ENCODE assay signal across 13 mouse cellular contexts in genomic region chr1:184583751-184584504, GRCm38 (mm10).
"Had no signal": no experiment of that assay in that cellular context is flagged by ENCODE, and none has a peak within 500 bp of the region (broad histone marks: within the 10 kb centered on the region; RNA-seq: fewer than 3 reads in every experiment).

No protein-coding gene starts in this region.

- H3K36me3 ChIP-seq: limb, embryonic 15.5 days; midbrain, embryonic 12.5 days; neural tube, embryonic 13.5 days had no signal

- H3K9ac ChIP-seq: limb, embryonic 15.5 days; liver, embryonic 14.5 days; midbrain, embryonic 12.5 days; neural tube, embryonic 13.5 days had no signal

- H3K4me2 ChIP-seq: limb, embryonic 15.5 days; midbrain, embryonic 12.5 days; neural tube, embryonic 13.5 days had no signal

- H3K4me1 ChIP-seq: midbrain, embryonic 12.5 days had no signal

- H3K27me3 ChIP-seq: limb, embryonic 15.5 days; midbrain, embryonic 12.5 days; neural tube, embryonic 13.5 days had no signal

- H3K4me3 ChIP-seq: left cerebral cortex, adult 2 months; limb, embryonic 15.5 days; midbrain, embryonic 12.5 days; neural tube, embryonic 13.5 days had no signal

- H3K27ac ChIP-seq: hindbrain, postnatal 0 days; left cerebral cortex, adult 2 months; limb, embryonic 15.5 days; liver, embryonic 14.5 days; midbrain, embryonic 12.5 days; neural tube, embryonic 13.5 days had no signal

- ATAC-seq: hindbrain, postnatal 0 days; midbrain, embryonic 16.5 days had no signal

- H3K9me3 ChIP-seq: limb, embryonic 15.5 days; midbrain, embryonic 12.5 days; neural tube, embryonic 13.5 days had no signal

- DNase-seq: kidney, adult 18-20 months; kidney, postnatal 14 days; lung, adult 18-20 months; right cerebral cortex, postnatal 4 days; spleen, adult 18-20 months; thymus, postnatal 14 days had no signal
